Mouse (Mus musculus) kidney, embryonic 15.5 days (tissue): ENCODE results near the gene Nkx3-2. TPM values are rescaled to one million over a fixed set of nuclear protein-coding genes. Genes with fewer than 3 reads are reported as not detected.

Source experiments
- ATAC-seq: fragments of 200-750 bp; cut with Nextera tagmentation; replicated peaks from 2 replicates; pipeline ENCODE4 v1.8.0; 2017; ENCODE audit warnings: moderate TSS enrichment; ENCODE audit not compliant: low FRiP score
- H3K27ac ChIP-seq: fragments of 300-500 bp; sonication (generic); 2 replicates; pipeline ENCODE4 v1.5.1; 2015; ENCODE audit warnings: mild to moderate bottlenecking, inconsistent platforms
- H3K27me3 ChIP-seq: fragments of 300-500 bp; sonication (generic); 2 replicates; pipeline ENCODE4 v1.6.1; 2015; ENCODE audit warnings: inconsistent platforms
- H3K36me3 ChIP-seq: fragments of 300-500 bp; sonication (generic); 2 replicates; pipeline ENCODE4 v1.6.1; 2015; ENCODE audit warnings: inconsistent platforms
- H3K4me1 ChIP-seq: fragments of 300-500 bp; sonication (generic); 2 replicates; pipeline ENCODE4 v1.6.1; 2015; ENCODE audit warnings: inconsistent platforms
- H3K4me2 ChIP-seq: fragments of 300-500 bp; sonication (generic); 2 replicates; pipeline ENCODE4 v1.6.1; 2015; ENCODE audit warnings: moderate library complexity, mild to moderate bottlenecking, inconsistent platforms
- H3K4me3 ChIP-seq: fragments of 300-500 bp; sonication (generic); replicated peaks from 2 replicates; pipeline ENCODE4 v1.5.1; 2015; ENCODE audit warnings: mild to moderate bottlenecking, inconsistent platforms
- H3K9ac ChIP-seq: fragments of 300-500 bp; sonication (generic); 2 replicates; pipeline ENCODE4 v1.6.1; 2015; ENCODE audit warnings: mild to moderate bottlenecking, inconsistent platforms
- H3K9me3 ChIP-seq: fragments of 300-500 bp; sonication (generic); replicated peaks from 2 replicates; pipeline ENCODE4 v1.6.1; 2016; ENCODE audit warnings: inconsistent platforms
- WGBS: fragments of 180-500 bp; shearing (Covaris S2); methylation state at CpG from one replicate; pipeline ENCODE4 v1.1.7; 2015; ENCODE audit warnings: mixed read lengths; 5-methylcytosine and 5-hydroxymethylcytosine counted together
- polyA plus RNA-seq: library from polyadenylated mRNA; unstranded; fragments of >200 nt; fragmentation: Nextera tagmentation; extraction: Ambion mirVana; gene quantifications from 2 replicates; pipeline ENCODE4 v1.2.1, GENCODE M21; 2015

Nkx3-2 gene
- polyA plus RNA-seq, 1 experiment from 2014 or later = not detected

- Histone ChIP-seq H3K4me3 (no peak overlapping the region), H3K36me3 (peaks cover 10% of the 10 kb centered on the region), H3K4me1 (peaks cover 3% of the 10 kb centered on the region; the same call in 1 of the 2 replicates), H3K4me2 (no peak overlapping the region), H3K27ac (no peak overlapping the region), H3K27me3 (no peaks in the 10 kb centered on the region), H3K9me3 (no peaks in the 10 kb centered on the region), H3K9ac (no peak overlapping the region)
- 80% methylated on average over 3 of the region's 3 CpGs for WGBS
- ATAC-seq = no peak
These were observed 15.7 kb upstream of the Nkx3-2 start for GRCm38 (mm10) chr5:41780026-41780425.

GRCm38 (mm10) chr5:41775728-41776127 is 11.4 kb upstream of the Nkx3-2 start:
- H3K36me3 ChIP-seq = no peaks in the 10 kb centered on the region
- no peak overlapping the region for H3K27ac ChIP-seq
- no peak overlapping the region for H3K4me3 ChIP-seq
- H3K9me3 ChIP-seq = no peaks in the 10 kb centered on the region
- 0 out of 2 replicates have a peak, but pooled peaks cover 4% of the 10 kb centered on the region for H3K27me3 ChIP-seq
- ATAC-seq = 0 out of 2 replicates have a peak, but pooled peaks have one; percentile 66
- peaks cover 3% of the 10 kb centered on the region; the same call in 1 of the 2 replicates for H3K4me1 ChIP-seq
- WGBS = 16% methylated on average over 6 of the region's 6 CpGs
- H3K9ac ChIP-seq = no peak overlapping the region
- H3K4me2 ChIP-seq = no peak overlapping the region

GRCm38 (mm10) chr5:41775273-41775672 is 11.0 kb upstream of the Nkx3-2 start:
- 0 out of 2 replicates have a peak, but pooled peaks cover 5% of the 10 kb centered on the region for H3K27me3 ChIP-seq
- H3K9me3 ChIP-seq = no peaks in the 10 kb centered on the region
- WGBS = 37% methylated on average over 3 of the region's 3 CpGs
- no peak overlapping the region for H3K4me3 ChIP-seq
- no peaks in the 10 kb centered on the region for H3K36me3 ChIP-seq
- H3K27ac ChIP-seq = no peak overlapping the region
- no peak overlapping the region for H3K4me2 ChIP-seq
- H3K9ac ChIP-seq = no peak overlapping the region
- H3K4me1 ChIP-seq = peaks cover 3% of the 10 kb centered on the region; the same call in 1 of the 2 replicates
- peak; percentile 66; the same call in 1 of the 2 replicates for ATAC-seq

- H3K9ac ChIP-seq = no peak overlapping the region
- H3K9me3 ChIP-seq = no peaks in the 10 kb centered on the region
- H3K27me3 ChIP-seq = peaks cover 65% of the 10 kb centered on the region
- ATAC-seq = peak; percentile 46; the same call in 1 of the 2 replicates
- H3K27ac ChIP-seq = no peak overlapping the region
- H3K4me2 ChIP-seq = peak overlapping the region; percentile 56
- 5% methylated on average over 21 of the region's 21 CpGs for WGBS
- H3K36me3 ChIP-seq = no peaks in the 10 kb centered on the region
- H3K4me3 ChIP-seq = peak overlapping the region; percentile 38
- peaks cover 24% of the 10 kb centered on the region for H3K4me1 ChIP-seq
These were observed 4.2 kb upstream of the Nkx3-2 start for GRCm38 (mm10) chr5:41768382-41769040.

- Histone ChIP-seq H3K4me1 (peaks cover 30% of the 10 kb centered on the region), H3K4me3 (peak overlapping the region; percentile 38), H3K9ac (no peak overlapping the region), H3K4me2 (peak overlapping the region; percentile 56), H3K27ac (no peak overlapping the region), H3K9me3 (no peaks in the 10 kb centered on the region), H3K36me3 (no peaks in the 10 kb centered on the region), H3K27me3 (peaks cover 75% of the 10 kb centered on the region)
- 6% methylated on average over 33 of the region's 33 CpGs for WGBS
- no peak for ATAC-seq
These were observed 3.2 kb upstream of the Nkx3-2 start for GRCm38 (mm10) chr5:41767296-41768200.

GRCm38 (mm10) chr5:41766406-41767010 is 2.2 kb upstream of the Nkx3-2 start:
- H3K36me3 ChIP-seq = no peaks in the 10 kb centered on the region
- H3K27me3 ChIP-seq = peaks cover 85% of the 10 kb centered on the region
- no peak overlapping the region for H3K27ac ChIP-seq
- WGBS = 3% methylated on average over 27 of the region's 27 CpGs
- H3K4me2 ChIP-seq = no peak overlapping the region
- H3K9me3 ChIP-seq = no peaks in the 10 kb centered on the region
- H3K9ac ChIP-seq = no peak overlapping the region
- ATAC-seq = no peak
- H3K4me1 ChIP-seq = peaks cover 36% of the 10 kb centered on the region
- H3K4me3 ChIP-seq = no peak overlapping the region

GRCm38 (mm10) chr5:41765626-41766405 is 1.5 kb upstream of the Nkx3-2 start:
- Histone ChIP-seq H3K9ac (no peak overlapping the region), H3K27ac (no peak overlapping the region), H3K27me3 (peaks cover 88% of the 10 kb centered on the region), H3K4me1 (peaks cover 42% of the 10 kb centered on the region), H3K36me3 (no peaks in the 10 kb centered on the region), H3K9me3 (no peaks in the 10 kb centered on the region), H3K4me2 (no peak overlapping the region), H3K4me3 (no peak overlapping the region)
- ATAC-seq = no peak
- 2% methylated on average over 14 of the region's 14 CpGs for WGBS

- Histone ChIP-seq H3K4me2 (peak overlapping the region; percentile 57), H3K9me3 (no peaks in the 10 kb centered on the region), H3K27me3 (peaks cover 96% of the 10 kb centered on the region), H3K36me3 (no peaks in the 10 kb centered on the region), H3K4me1 (peaks cover 42% of the 10 kb centered on the region), H3K27ac (no peak overlapping the region), H3K9ac (no peak overlapping the region), H3K4me3 (peak overlapping the region; percentile 38)
- ATAC-seq = peak; percentile 47
- WGBS = 2% methylated on average over 41 of the region's 41 CpGs
These were observed 1.2 kb downstream of the Nkx3-2 start for GRCm38 (mm10) chr5:41762947-41763730.

GRCm38 (mm10) chr5:41762141-41762946 is 2.0 kb downstream of the Nkx3-2 start:
- WGBS = 4% methylated on average over 27 of the region's 27 CpGs
- Histone ChIP-seq H3K27me3 (peaks cover 96% of the 10 kb centered on the region), H3K36me3 (no peaks in the 10 kb centered on the region), H3K9me3 (no peaks in the 10 kb centered on the region), H3K4me1 (peaks cover 37% of the 10 kb centered on the region), H3K4me3 (peak overlapping the region; percentile 24), H3K27ac (no peak overlapping the region), H3K4me2 (peak overlapping the region; percentile 45), H3K9ac (no peak overlapping the region)
- ATAC-seq = no peak

GRCm38 (mm10) chr5:41761509-41762140 is 2.7 kb downstream of the Nkx3-2 start:
- peak overlapping the region; percentile 24 for H3K4me3 ChIP-seq
- H3K27me3 ChIP-seq = peaks cover 96% of the 10 kb centered on the region
- H3K9me3 ChIP-seq = no peaks in the 10 kb centered on the region
- peak overlapping the region; percentile 45 for H3K4me2 ChIP-seq
- no peak overlapping the region for H3K27ac ChIP-seq
- H3K36me3 ChIP-seq = no peaks in the 10 kb centered on the region
- H3K9ac ChIP-seq = no peak overlapping the region
- ATAC-seq = peak; percentile 52
- peaks cover 30% of the 10 kb centered on the region for H3K4me1 ChIP-seq
- under 1% methylated on average over 56 of the region's 56 CpGs for WGBS
